Mouse (Mus musculus) left cerebral cortex, postnatal 14 days (tissue): ENCODE data around the gene Ltbp1. TPM values are rescaled to one million over a fixed set of nuclear protein-coding genes. Genes with fewer than 3 reads are reported as not detected.
A peak's percentile ranks its signal among the peaks of the same experiment; 100 is the strongest.

ENCODE experiments used
- DNase-seq, 2 experiments: peaks; one replicate each; pipeline ENCODE4 v3.0.0; 2021 to 2022; ENCODE audit warnings: low spot score in 2 of 2, mixed read lengths in 1 of 2
- intact Hi-C: fragments of 180-260 bp; cut with DNase I; formaldehyde crosslinking; loops from one replicate; pipeline ENCODE4 v1.15.1; 2025
- long read RNA-seq, 2 experiments: library from polyadenylated mRNA; stranded (forward); transcript quantifications; one replicate each; pipeline ENCODE4 v2.0.0; 2021
- total RNA-seq, 2 experiments: library from RNA; stranded (reverse); gene quantifications; 2 replicates each; pipeline ENCODE4 v1.2.3; 2021

Gene Ltbp1
- 1 to 10 TPM; 7.4 to 8.9 TPM for total RNA-seq
- long read RNA-seq, experiment 1, partial matches to known transcripts = 0 of 2 reads
- long read RNA-seq, experiment 1, other reads (novel, unspliced or antisense) = 2 of 2 reads
- long read RNA-seq, experiment 2, partial matches to known transcripts = 1 of 5 reads
- long read RNA-seq, experiment 2, other reads (novel, unspliced or antisense) = 4 of 5 reads

DNA sequence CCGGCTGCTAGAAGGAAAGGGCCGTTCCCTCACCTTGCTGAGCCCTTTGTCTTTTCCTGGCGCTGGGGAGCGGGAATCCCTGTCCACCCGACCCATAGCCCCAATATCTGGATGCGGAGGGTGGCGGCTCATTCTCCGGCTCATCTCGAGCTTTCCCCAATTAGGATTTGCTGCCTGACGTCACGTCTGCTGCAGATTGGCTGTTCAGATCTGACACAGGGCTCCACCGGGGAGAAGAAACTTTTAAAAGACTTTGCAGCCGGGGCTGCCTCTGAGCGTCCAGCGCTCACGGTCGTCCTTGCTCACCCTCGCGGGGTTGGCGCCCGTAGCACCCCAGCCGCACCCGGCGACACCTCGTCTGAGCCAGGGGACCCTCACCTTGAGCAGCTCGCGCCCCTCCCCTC, at the start of gene Ltbp1:
Ltbp1 (plus strand) TSS at position 288 of the 404 bp plus-strand sequence.
- DNase-seq = peak in 1 of 2 experiments; percentile 59
- intact Hi-C loops = loop anchor here (2.0 to 5.0 kb wide), 2 partner anchors 82 to 194 kb away; no protein-coding TSS in a partner anchor

DNA sequence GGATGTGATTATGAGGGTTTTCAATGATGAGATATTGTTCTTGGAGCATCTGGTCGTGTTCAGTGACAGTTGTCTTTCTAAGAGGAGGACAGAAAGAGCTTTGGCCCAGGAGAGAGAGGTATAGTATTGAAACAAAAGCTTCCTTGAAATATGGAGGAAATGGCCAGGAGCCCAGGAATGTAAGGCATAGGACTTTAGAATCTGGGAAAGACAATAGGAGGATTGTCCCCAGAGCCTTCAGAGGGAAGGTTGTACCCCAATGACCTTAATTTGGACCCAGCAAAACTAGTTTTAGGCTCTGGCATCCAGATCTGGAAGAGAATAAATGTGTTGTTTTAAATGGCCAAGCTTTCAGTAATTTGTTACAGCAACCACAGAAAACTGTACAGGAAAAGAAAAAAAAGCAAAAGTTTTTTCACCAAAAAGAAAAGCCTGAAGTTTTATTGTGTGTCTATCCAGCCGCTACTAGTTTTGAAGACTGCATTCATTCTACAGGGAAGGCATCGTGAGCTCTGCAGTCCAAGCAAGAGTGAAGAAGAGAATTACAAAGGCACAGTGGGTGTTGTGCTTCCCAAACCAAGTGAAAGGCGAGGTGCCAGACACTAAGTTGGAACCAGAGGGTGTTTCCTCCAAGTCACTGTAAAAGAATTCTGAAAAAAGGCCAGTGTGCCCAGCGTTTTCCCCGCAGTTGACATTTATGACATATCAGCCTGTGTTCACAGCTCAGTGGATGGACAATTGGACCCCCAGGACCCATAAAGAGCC, 45.7 kb upstream of the Ltbp1 start:
- no peak for DNase-seq
- intact Hi-C loops = no loop called here

DNA sequence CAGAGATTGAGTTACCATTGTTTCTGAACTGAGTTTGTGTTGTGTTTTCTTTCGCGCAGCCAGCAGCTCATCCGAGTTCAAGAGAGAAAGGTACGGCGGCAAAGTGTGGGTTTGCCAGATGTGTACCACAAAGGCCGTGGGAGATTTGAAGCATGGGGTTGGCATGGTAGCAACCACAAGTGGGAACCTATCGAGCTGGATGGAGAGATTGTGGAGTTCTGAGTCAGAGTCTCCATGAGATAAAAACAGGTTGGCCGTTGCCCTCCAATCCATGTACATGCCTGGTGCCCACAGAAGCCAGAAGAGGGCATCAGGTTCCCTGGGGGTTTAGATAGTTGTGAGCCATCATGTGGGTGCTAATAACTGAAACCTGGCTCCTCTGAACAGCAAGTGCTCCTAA, 42.1 kb upstream of the Ltbp1 start:
- intact Hi-C loops = no loop called here
- DNase-seq = no peak

- intact Hi-C loops = no loop called here
- DNase-seq = no peak
These were observed 41.5 kb upstream of the Ltbp1 start for GRCm38 (mm10) chr17:74963861-74964260.

DNA sequence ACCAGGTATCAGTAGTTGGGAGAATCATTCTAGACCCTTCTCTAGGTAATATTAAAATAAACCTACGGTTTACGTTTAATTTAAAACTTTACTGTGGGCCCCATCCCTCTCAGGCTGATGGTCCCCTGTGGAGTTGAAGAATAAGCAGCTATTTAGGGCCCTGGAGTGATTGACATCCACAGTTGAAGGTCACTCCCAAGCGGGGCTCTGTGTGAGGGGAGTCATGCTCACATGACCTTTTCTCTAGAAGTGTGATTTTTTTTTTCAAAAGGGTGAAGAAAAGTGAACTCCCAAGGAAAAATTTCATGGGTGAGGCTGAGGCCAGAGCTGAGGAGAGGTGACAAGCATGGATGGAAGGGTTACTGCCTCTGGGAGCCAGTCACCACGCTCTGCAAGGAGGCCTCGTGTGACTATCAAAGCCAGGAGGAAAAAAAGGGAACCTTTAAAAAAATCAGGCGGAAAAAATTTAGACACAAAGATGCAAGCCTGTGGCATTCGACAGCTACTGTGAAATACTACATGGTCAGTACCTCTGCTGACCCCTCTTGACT, 38.0 kb upstream of the Ltbp1 start:
- no peak for DNase-seq

GRCm38 (mm10) chr17:74968152-74968712, 37.1 kb upstream of the Ltbp1 start:
- intact Hi-C loops = no loop called here
- no peak for DNase-seq

More for the DNA sequence above, 38.0 kb upstream of the Ltbp1 start:
- intact Hi-C loops = no loop called here

DNA sequence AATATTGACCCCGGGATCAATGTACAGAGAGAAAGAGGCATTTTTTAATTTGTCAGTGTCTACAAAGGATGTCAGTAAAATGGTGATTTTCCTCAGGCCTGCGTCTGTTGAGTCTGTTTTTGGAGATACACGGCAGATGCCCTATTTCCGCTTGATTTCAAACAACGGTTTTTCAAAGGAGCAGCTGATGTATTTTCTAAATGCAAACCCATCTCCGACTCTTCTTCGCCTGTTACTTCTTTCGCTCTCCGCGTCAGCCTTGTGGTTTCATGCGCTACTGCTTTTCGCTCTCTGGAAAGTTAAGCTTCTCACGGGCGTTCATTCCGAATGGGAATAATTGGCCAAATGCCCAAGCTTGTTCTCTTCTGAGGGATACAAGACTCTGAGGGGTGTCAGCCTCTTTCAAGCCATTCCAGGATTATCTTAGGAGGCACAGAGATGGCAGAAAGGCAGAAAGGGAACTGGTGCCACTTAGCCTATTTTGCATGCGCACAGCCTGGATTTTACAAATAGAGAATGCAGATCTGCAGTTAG, 36.6 kb upstream of the Ltbp1 start:
- intact Hi-C loops = no loop called here
- peak in 1 of 2 experiments; percentile 19 for DNase-seq

GRCm38 (mm10) chr17:74975192-74975591, 30.2 kb upstream of the Ltbp1 start:
- DNase-seq = no peak
- intact Hi-C loops = no loop called here

GRCm38 (mm10) chr17:74976167-74976985, 29.0 kb upstream of the Ltbp1 start:
- DNase-seq = no peak
- intact Hi-C loops = no loop called here

GRCm38 (mm10) chr17:74979767-74980166, 25.6 kb upstream of the Ltbp1 start:
- intact Hi-C loops = no loop called here
- DNase-seq = no peak

GRCm38 (mm10) chr17:74981703-74982102, 23.7 kb upstream of the Ltbp1 start:
- DNase-seq = no peak
- intact Hi-C loops = no loop called here

DNA sequence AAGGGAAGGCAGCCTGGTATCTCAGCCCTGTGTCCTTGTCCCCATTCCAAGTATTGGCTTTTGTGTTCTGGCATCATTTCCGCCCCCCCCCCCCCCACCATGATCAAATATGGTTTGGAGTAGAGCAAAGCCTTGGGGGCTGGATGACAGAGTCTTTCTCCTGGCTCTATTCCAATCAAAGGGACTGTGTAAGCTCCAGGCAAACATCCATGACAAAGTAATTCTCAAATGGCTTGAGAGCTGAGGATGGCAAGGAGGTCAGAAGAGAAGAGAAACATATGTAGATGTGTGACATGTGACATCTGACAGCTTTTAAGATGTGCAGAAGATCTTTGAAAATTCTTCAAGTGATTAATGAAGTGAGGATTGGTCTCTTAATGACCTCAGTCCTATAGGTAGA, 22.5 kb upstream of the Ltbp1 start:
- intact Hi-C loops = no loop called here
- DNase-seq = no peak

GRCm38 (mm10) chr17:74984071-74984470, 21.3 kb upstream of the Ltbp1 start:
- no peak for DNase-seq
- intact Hi-C loops = no loop called here

GRCm38 (mm10) chr17:74984681-74985080, 20.7 kb upstream of the Ltbp1 start:
- DNase-seq = peak; percentile 26 to 78
- intact Hi-C loops = no loop called here

DNA sequence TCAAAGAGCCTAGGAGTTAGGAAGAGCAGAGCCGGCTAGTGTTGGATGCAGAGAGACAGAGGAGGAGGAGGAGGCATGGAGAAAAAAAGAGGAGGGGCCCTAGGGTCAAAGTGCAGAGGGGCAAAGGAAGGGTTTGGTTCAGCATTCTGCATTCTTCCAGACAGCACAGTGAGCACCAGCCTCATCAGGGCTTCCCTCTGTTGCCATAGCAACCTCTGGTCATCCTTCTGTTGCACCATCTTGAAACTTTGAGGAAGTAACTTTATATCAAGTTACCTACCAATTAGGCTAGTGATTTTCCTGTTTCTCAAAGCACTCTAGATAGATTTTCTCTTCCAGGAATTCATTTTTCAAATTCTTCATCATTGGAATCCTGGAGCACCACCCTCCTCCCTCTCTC, 18.3 kb upstream of the Ltbp1 start:
- no peak for DNase-seq

GRCm38 (mm10) chr17:74989691-74990090, 15.7 kb upstream of the Ltbp1 start:
- intact Hi-C loops = no loop called here
- DNase-seq = no peak

More for the DNA sequence above, 18.3 kb upstream of the Ltbp1 start:
- intact Hi-C loops = no loop called here

- intact Hi-C loops = no loop called here
These were observed 14.8 kb upstream of the Ltbp1 start for GRCm38 (mm10) chr17:74990561-74990960.

GRCm38 (mm10) chr17:74993726-74994581, 11.4 kb upstream of the Ltbp1 start:
- DNase-seq = no peak
- intact Hi-C loops = no loop called here

More at GRCm38 (mm10) chr17:74990561-74990960, 14.8 kb upstream of the Ltbp1 start:
- no peak for DNase-seq

DNA sequence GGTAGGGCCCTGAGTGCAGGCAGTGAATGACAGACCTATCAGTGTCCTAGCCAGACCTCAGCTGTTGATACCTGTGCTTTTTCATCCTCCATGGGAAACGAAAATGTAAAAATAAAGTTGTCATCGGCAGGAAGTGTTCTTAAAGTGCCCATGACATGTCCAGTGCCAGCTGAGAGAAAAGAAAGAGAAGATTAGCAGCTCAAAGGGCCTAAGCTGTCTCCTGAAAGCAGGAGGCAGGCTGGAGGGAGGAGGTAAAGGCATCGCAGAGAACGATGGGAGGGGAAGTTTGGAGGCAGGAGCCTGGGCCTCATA, 10.8 kb upstream of the Ltbp1 start:
- intact Hi-C loops = no loop called here
- no peak for DNase-seq
